Mouse (Mus musculus) stomach, embryonic 16.5 days (tissue): ENCODE measurements around the gene Gna14. TPM values are rescaled to one million over a fixed set of nuclear protein-coding genes. Genes with fewer than 3 reads are reported as not detected.

Source experiments
- ATAC-seq: fragments of 200-750 bp; cut with Nextera tagmentation; 2 replicates; pipeline ENCODE4 v1.8.0; 2017; ENCODE audit warnings: moderate number of reproducible peaks, moderate TSS enrichment; ENCODE audit not compliant: insufficient read depth, low FRiP score
- H3K27ac ChIP-seq: fragments of 300-500 bp; sonication (generic); 2 replicates; pipeline ENCODE4 v1.5.1; 2014; ENCODE audit warnings: low read length
- H3K27me3 ChIP-seq: fragments of 300-500 bp; sonication (generic); 2 replicates; pipeline ENCODE4 v1.6.1; 2014; ENCODE audit warnings: low read length, control low read depth, mixed read lengths; ENCODE audit not compliant: control insufficient read depth, insufficient read depth
- H3K36me3 ChIP-seq: fragments of 300-500 bp; sonication (generic); 2 replicates; pipeline ENCODE4 v1.6.1; 2014; ENCODE audit warnings: low read length; ENCODE audit not compliant: control insufficient read depth, insufficient read depth
- H3K4me1 ChIP-seq: fragments of 300-500 bp; sonication (generic); 2 replicates; pipeline ENCODE4 v1.6.1; 2014; ENCODE audit warnings: low read length, control low read depth, mixed read lengths; ENCODE audit not compliant: control insufficient read depth, insufficient read depth
- H3K4me2 ChIP-seq: fragments of 300-500 bp; sonication (generic); 2 replicates; pipeline ENCODE4 v1.6.1; 2014; ENCODE audit warnings: low read depth, low read length, mixed read lengths
- H3K4me3 ChIP-seq: fragments of 300-500 bp; sonication (generic); replicated peaks from 2 replicates; pipeline ENCODE4 v1.5.1; 2014; ENCODE audit warnings: mild to moderate bottlenecking, low read length
- H3K9ac ChIP-seq: fragments of 300-500 bp; sonication (generic); 2 replicates; pipeline ENCODE4 v1.6.1; 2014; ENCODE audit warnings: low read length
- H3K9me3 ChIP-seq: fragments of 300-500 bp; sonication (generic); replicated peaks from 2 replicates; pipeline ENCODE4 v1.6.1; 2016; ENCODE audit warnings: low read length, control low read depth; ENCODE audit not compliant: control insufficient read depth
- WGBS: fragments of 180-500 bp; shearing (Covaris S2); extraction: QIAGEN DNeasy Blood & Tissue Kit; methylation state at CpG from one replicate; pipeline ENCODE4 v1.1.7; 2014; 5-methylcytosine and 5-hydroxymethylcytosine counted together
- polyA plus RNA-seq: library from polyadenylated mRNA; unstranded; fragments of >200 nt; fragmentation: Nextera tagmentation; extraction: Ambion mirVana; gene quantifications from 2 replicates; pipeline ENCODE4 v1.2.1, GENCODE M21; 2015

Gna14 gene
- polyA plus RNA-seq, 1 experiment from 2014 or later = 13.7 TPM

GRCm38 (mm10) chr19:16538416-16538815 is 102.9 kb downstream of the Gna14 start:
- no peak overlapping the region for H3K4me2 ChIP-seq
- no peaks in the 10 kb centered on the region for H3K4me1 ChIP-seq
- no peaks in the 10 kb centered on the region for H3K9me3 ChIP-seq
- H3K9ac ChIP-seq = no peak overlapping the region
- no peaks in the 10 kb centered on the region for H3K36me3 ChIP-seq
- H3K4me3 ChIP-seq = no peak overlapping the region
- no peaks in the 10 kb centered on the region for H3K27me3 ChIP-seq
- no peak for ATAC-seq
- WGBS = 78% methylated on average over 2 of the region's 2 CpGs
- H3K27ac ChIP-seq = no peak overlapping the region

DNA sequence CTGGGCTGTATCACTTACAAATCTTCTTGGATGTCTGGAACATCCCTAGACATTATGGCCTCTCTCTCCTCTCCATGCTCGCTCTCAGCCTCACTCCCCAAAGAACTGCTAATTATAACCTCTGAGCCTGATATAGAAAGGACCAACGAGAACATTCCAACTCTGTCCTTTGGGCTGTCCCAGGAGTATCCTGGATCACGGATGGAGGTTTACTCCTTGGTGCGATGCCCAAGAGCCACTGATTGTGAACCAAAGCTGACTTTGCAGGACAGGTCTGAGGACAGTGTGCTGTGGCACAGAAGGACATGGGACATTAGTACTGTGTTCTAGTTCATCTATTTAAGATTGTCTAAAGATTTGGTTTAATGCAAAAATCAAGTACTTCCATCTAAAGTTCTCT is 108.1 kb downstream of the Gna14 start:
- H3K9me3 ChIP-seq = no peaks in the 10 kb centered on the region
- no peak overlapping the region for H3K9ac ChIP-seq
- no peak overlapping the region for H3K27ac ChIP-seq
- no peak overlapping the region for H3K4me2 ChIP-seq
- no peaks in the 10 kb centered on the region for H3K4me1 ChIP-seq
- H3K27me3 ChIP-seq = no peaks in the 10 kb centered on the region
- ATAC-seq = no peak
- 82% methylated on average over 4 of the region's 4 CpGs for WGBS
- no peaks in the 10 kb centered on the region for H3K36me3 ChIP-seq
- H3K4me3 ChIP-seq = no peak overlapping the region

GRCm38 (mm10) chr19:16556988-16557387 is 121.4 kb downstream of the Gna14 start:
- no peak overlapping the region for H3K4me2 ChIP-seq
- peaks cover 7% of the 10 kb centered on the region for H3K4me1 ChIP-seq
- H3K9ac ChIP-seq = no peak overlapping the region
- no peak for ATAC-seq
- no peaks in the 10 kb centered on the region for H3K27me3 ChIP-seq
- no peaks in the 10 kb centered on the region; the same call in 1 of the 2 replicates for H3K9me3 ChIP-seq
- 44% methylated on average over 8 of the region's 8 CpGs for WGBS
- H3K27ac ChIP-seq = no peak overlapping the region
- H3K4me3 ChIP-seq = no peak overlapping the region
- no peaks in the 10 kb centered on the region for H3K36me3 ChIP-seq

DNA sequence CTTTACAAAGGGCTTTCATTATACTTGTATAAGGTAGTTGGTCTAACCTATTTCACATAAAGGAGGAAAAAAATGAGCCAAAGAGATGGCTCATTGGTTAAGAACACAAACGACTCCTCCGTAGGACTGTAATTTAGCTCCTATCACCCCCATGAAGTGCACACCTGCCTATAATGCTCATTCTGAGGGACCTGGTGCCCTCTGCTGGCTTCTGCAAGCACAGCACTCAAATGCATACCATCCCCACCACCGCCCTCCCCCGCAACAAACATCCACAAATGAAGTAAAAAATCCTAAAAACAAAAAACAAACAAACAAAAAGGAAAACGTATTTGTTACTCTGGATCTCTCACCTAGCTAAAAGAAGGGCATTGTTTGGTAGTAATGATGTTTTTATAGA is 122.4 kb downstream of the Gna14 start:
- no peaks in the 10 kb centered on the region; the same call in 1 of the 2 replicates for H3K9me3 ChIP-seq
- H3K36me3 ChIP-seq = no peaks in the 10 kb centered on the region
- no peak overlapping the region for H3K4me2 ChIP-seq
- no peak for ATAC-seq
- no peak overlapping the region for H3K4me3 ChIP-seq
- no peak overlapping the region for H3K27ac ChIP-seq
- H3K27me3 ChIP-seq = no peaks in the 10 kb centered on the region
- no peak overlapping the region for H3K9ac ChIP-seq
- WGBS = 83% methylated on average over 5 of the region's 5 CpGs
- peaks cover 16% of the 10 kb centered on the region for H3K4me1 ChIP-seq

GRCm38 (mm10) chr19:16558570-16558969 is 123.0 kb downstream of the Gna14 start:
- H3K9ac ChIP-seq = no peak overlapping the region
- no peak overlapping the region for H3K4me3 ChIP-seq
- no peak overlapping the region for H3K4me2 ChIP-seq
- no peaks in the 10 kb centered on the region for H3K36me3 ChIP-seq
- peaks cover 18% of the 10 kb centered on the region for H3K4me1 ChIP-seq
- ATAC-seq = no peak
- peak overlapping the region; percentile 78 for H3K27ac ChIP-seq
- no peaks in the 10 kb centered on the region for H3K9me3 ChIP-seq
- 37% methylated on average over 2 of the region's 2 CpGs for WGBS
- no peaks in the 10 kb centered on the region for H3K27me3 ChIP-seq

DNA sequence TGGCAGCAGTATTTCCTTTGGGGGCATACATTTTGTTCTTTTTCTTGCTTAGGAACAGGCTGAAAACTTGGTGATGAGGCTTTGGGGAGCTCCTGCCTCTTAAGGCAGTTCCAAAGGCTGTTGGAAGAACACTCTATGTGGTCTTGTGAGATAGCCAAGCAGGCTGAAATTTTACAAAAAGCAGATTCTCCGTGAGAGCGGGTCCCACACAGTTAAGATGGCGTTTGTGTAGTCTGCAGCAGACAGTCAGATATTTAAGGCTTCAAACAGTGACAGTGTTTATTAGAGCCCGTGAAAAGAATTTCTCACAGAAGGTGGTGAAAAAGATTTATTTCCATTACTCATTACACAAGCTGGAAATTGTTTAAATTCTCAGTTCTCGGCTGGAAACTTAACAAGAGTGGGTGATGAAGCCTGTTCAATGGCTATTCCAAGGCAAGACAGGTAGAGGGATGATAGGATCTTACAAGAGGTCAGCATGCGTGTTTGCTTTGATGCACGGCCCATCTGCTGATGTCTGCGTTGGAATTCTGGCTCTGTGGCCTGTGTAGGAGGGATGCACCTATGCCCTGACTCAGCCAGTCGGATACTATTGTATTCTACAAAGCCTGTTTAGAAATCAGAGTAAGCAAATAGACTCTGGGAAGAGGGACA is 123.8 kb downstream of the Gna14 start:
- no peak overlapping the region for H3K9ac ChIP-seq
- no peak overlapping the region for H3K4me3 ChIP-seq
- peak; percentile 68 for ATAC-seq
- no peak overlapping the region for H3K4me2 ChIP-seq
- H3K4me1 ChIP-seq = peaks cover 18% of the 10 kb centered on the region
- 32% methylated on average over 9 of the region's 9 CpGs for WGBS
- no peaks in the 10 kb centered on the region for H3K27me3 ChIP-seq
- no peaks in the 10 kb centered on the region for H3K9me3 ChIP-seq
- no peaks in the 10 kb centered on the region for H3K36me3 ChIP-seq
- H3K27ac ChIP-seq = peak overlapping the region; percentile 78

DNA sequence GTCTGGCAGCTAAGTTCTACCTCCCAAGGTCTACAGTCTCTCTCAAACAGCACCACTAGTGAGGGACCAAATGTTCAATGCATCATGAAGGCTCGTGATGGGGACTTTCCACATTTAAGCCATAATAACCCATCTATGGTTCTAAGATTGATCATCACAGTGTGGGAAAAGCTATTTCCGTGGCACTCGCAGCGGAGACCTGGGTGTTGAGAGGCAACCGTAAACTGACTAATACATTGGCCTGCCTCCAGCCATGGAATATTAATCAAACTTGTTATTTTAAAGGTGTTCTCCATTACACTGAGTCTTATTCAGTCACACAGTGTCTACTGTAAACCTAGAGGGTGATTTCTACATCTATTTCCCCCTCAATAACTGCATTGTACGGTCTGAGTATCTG is 127.1 kb downstream of the Gna14 start:
- no peaks in the 10 kb centered on the region for H3K9me3 ChIP-seq
- no peaks in the 10 kb centered on the region for H3K36me3 ChIP-seq
- H3K4me2 ChIP-seq = no peak overlapping the region
- H3K9ac ChIP-seq = no peak overlapping the region
- H3K4me1 ChIP-seq = peaks cover 10% of the 10 kb centered on the region; the same call in 1 of the 2 replicates
- H3K27me3 ChIP-seq = no peaks in the 10 kb centered on the region
- H3K27ac ChIP-seq = peak overlapping the region; percentile 39; the same call in 1 of the 2 replicates
- ATAC-seq = no peak
- 44% methylated on average over 6 of the region's 6 CpGs for WGBS
- H3K4me3 ChIP-seq = no peak overlapping the region

- no peak overlapping the region for H3K9ac ChIP-seq
- no peak overlapping the region for H3K4me2 ChIP-seq
- H3K4me1 ChIP-seq = peaks cover 4% of the 10 kb centered on the region; the same call in 1 of the 2 replicates
- no peaks in the 10 kb centered on the region for H3K36me3 ChIP-seq
- 59% methylated on average over 6 of the region's 6 CpGs for WGBS
- peak overlapping the region; percentile 13; the same call in 1 of the 2 replicates for H3K27ac ChIP-seq
- no peak overlapping the region for H3K4me3 ChIP-seq
- H3K9me3 ChIP-seq = no peaks in the 10 kb centered on the region
- H3K27me3 ChIP-seq = no peaks in the 10 kb centered on the region
- ATAC-seq = no peak
Observed at GRCm38 (mm10) chr19:16576790-16577189, 141.2 kb downstream of the Gna14 start.

DNA sequence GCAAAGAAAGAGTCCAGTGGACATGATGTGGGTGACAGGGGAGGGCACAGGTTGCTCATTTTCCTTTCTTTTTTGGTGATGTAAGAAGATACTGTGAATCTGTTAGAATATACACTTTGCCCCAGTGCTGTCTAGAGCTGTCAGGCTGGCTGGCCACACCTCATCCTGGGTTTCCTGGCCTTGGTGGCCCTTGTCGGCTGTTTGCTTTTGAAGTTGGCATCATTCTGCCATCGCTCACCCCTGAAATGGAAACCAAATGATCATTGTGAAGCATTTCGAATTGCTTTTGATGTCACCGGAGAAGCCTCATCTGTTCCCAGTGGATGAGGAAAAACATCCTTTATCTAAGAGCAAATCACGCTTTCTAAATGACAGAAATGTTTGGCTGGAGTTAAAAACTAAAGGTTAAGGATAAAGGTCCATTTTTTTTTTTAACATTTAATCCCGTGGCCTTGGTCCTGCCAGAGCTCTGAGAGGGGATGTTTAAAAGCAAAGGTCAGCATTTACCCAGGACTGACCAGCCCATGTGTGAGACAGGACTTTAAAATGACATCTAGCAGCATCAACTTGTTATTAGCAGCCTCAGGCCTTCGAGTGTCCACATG is 144.2 kb downstream of the Gna14 start:
- no peak overlapping the region for H3K27ac ChIP-seq
- no peaks in the 10 kb centered on the region for H3K27me3 ChIP-seq
- ATAC-seq = no peak
- no peak overlapping the region for H3K4me2 ChIP-seq
- peaks cover 4% of the 10 kb centered on the region; the same call in 1 of the 2 replicates for H3K4me1 ChIP-seq
- 74% methylated on average over 7 of the region's 7 CpGs for WGBS
- H3K4me3 ChIP-seq = no peak overlapping the region
- H3K9ac ChIP-seq = no peak overlapping the region
- H3K9me3 ChIP-seq = no peaks in the 10 kb centered on the region
- no peaks in the 10 kb centered on the region for H3K36me3 ChIP-seq
